Mouse (Mus musculus) erythroblast, embryonic 14.5 days (primary cell): ENCODE results near the gene Hal.

ENCODE experiments used
- GATA1 ChIP-seq: IDR thresholded peaks from 2 replicates; pipeline ENCODE4 v1.6.1; 2012; ENCODE audit warnings: low read length, inconsistent platforms, mixed read lengths
- TAL1 ChIP-seq: IDR thresholded peaks from 3 replicates; pipeline ENCODE4 v1.6.1; 2012; ENCODE audit warnings: low read length, inconsistent platforms, mixed read lengths

GRCm38 (mm10) chr10:93540431-93541210 lies 52.1 kb downstream of the Hal start, which contains the start of gene Ccdc38:
- TF ChIP-seq GATA1: no peak
- TF ChIP-seq TAL1: no peak
